11 mouse cellular contexts compared by ENCODE assay signal in the genomic region with DNA sequence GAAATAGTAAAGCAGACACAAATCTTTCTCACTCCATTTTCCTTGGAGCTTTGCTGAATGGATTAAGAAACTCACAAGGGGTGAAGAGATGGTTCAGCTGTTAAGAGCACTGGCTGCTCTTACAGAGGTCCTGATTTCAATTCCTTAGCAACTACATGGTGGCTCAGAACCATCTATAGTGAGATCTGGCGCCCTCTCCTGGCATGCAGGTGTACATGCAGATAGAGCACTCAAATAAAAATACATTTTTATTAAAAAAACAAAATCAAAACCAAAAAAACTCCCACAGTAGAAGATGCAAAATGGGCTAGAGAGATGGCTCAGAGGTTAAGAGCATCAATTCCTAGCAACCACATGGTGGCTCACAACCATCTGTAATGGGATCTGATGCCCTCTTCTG. TPM values are rescaled to one million over a fixed set of nuclear protein-coding genes. Genes with fewer than 3 reads are reported as not detected.
DNase-seq lines count a peak whose midpoint lies in the region; ATAC-seq lines count a peak whose summit lies in the region.
"Had no signal": no experiment of that assay in that cellular context is flagged by ENCODE, and none has a peak within 500 bp of the region (broad histone marks: within the 10 kb centered on the region; RNA-seq: fewer than 3 reads in every experiment).

No protein-coding gene starts in this region.

- no peaks in the 10 kb centered on the region for H3K27me3 ChIP-seq in forebrain, embryonic 14.5 days (replicated peaks; ENCODE audit: control insufficient read depth, insufficient read depth, low read length)
- H3K27me3 ChIP-seq in forebrain, embryonic 10.5 days (ENCODE audit: poor library complexity, severe bottlenecking): no peaks in the 10 kb centered on the region
- H3K27me3 ChIP-seq: heart, embryonic 15.5 days; liver, embryonic 15.5 days had no signal

- no peaks in the 10 kb centered on the region for H3K4me1 ChIP-seq in forebrain, embryonic 14.5 days (ENCODE audit: control insufficient read depth, insufficient read depth, low read length)
- no peaks in the 10 kb centered on the region for H3K4me1 ChIP-seq in forebrain, embryonic 10.5 days
- H3K4me1 ChIP-seq: heart, embryonic 15.5 days; liver, embryonic 15.5 days had no signal

- ATAC-seq in forebrain, embryonic 14.5 days: no peak

- H3K36me3 ChIP-seq in forebrain, embryonic 14.5 days (ENCODE audit: control insufficient read depth, insufficient read depth, low read length): no peaks in the 10 kb centered on the region
- peaks cover 11% of the 10 kb centered on the region for H3K36me3 ChIP-seq in forebrain, embryonic 10.5 days (replicated peaks)
- H3K36me3 ChIP-seq: heart, embryonic 15.5 days; liver, embryonic 15.5 days had no signal

- no peak overlapping the region for H3K27ac ChIP-seq in forebrain, embryonic 14.5 days (ENCODE audit: low read depth, low read length)
- H3K27ac ChIP-seq in forebrain, embryonic 10.5 days: no peak overlapping the region
- H3K27ac ChIP-seq: heart, embryonic 15.5 days; liver, embryonic 15.5 days had no signal

- H3K9ac ChIP-seq in forebrain, embryonic 14.5 days (ENCODE audit: low read length): no peak overlapping the region
- H3K9ac ChIP-seq: heart, embryonic 15.5 days; liver, embryonic 15.5 days had no signal

- WGBS in forebrain, embryonic 14.5 days: 3% methylated on average over 1 of the region's 1 CpGs
- 8% methylated on average over 1 of the region's 1 CpGs for WGBS in forebrain, embryonic 10.5 days

- peak; percentile 4 for DNase-seq in forebrain, embryonic 14.5 days (ENCODE audit: low spot score)
- DNase-seq in forebrain, embryonic 10.5 days (ENCODE audit: extremely low spot score, low spot score): no peak
- DNase-seq in right cerebral cortex, postnatal 14 days: peak; percentile 8
- no peak for DNase-seq in right cerebral cortex, postnatal 10 days (ENCODE audit: low spot score in 2 of 2)
- DNase-seq in embryo, embryonic 11 days: peak; percentile 34
- peak; percentile 4 for DNase-seq in thymus, postnatal 0 days (ENCODE audit: low spot score)
- DNase-seq in adipocyte (ENCODE audit: low spot score): no peak
- DNase-seq in urinary bladder, postnatal 10 days (ENCODE audit: low spot score): no peak

- H3K4me2 ChIP-seq in forebrain, embryonic 14.5 days (ENCODE audit: low read length): no peak overlapping the region
- H3K4me2 ChIP-seq: heart, embryonic 15.5 days; liver, embryonic 15.5 days had no signal

- H3K4me3 ChIP-seq in forebrain, embryonic 14.5 days (ENCODE audit: low read depth, low read length): no peak overlapping the region
- H3K4me3 ChIP-seq in forebrain, embryonic 10.5 days: no peak overlapping the region
- H3K4me3 ChIP-seq: heart, embryonic 15.5 days; liver, embryonic 15.5 days had no signal

- no peaks in the 10 kb centered on the region for H3K9me3 ChIP-seq in forebrain, embryonic 14.5 days (replicated peaks; ENCODE audit: control insufficient read depth, low read length)
- H3K9me3 ChIP-seq in forebrain, embryonic 10.5 days: no peaks in the 10 kb centered on the region
- H3K9me3 ChIP-seq: heart, embryonic 15.5 days; liver, embryonic 15.5 days had no signal

RNA-seq across cellular contexts. Expression of a gene that starts 35.0 kb away (rescaled TPM):
- polyA plus RNA-seq in forebrain, embryonic 14.5 days (2014; fragmentation: Nextera tagmentation; extraction: Ambion mirVana): 6.2 and 8.4 TPM in 2 replicates
- polyA plus RNA-seq in forebrain, embryonic 10.5 days (2016; fragmentation: Nextera tagmentation; extraction: Ambion mirVana): 9.8 and 10.5 TPM in 2 replicates
- 0.95 and 1.0 TPM in 2 replicates for polyA plus RNA-seq in thymus, postnatal 0 days (2015; fragmentation: Nextera tagmentation; extraction: Ambion mirVana)

RNA-seq across cellular contexts. Expression of a gene that starts 56.2 kb away (rescaled TPM):
- 0.50 and 1.1 TPM in 2 replicates for polyA plus RNA-seq in forebrain, embryonic 14.5 days (2014; fragmentation: Nextera tagmentation; extraction: Ambion mirVana)
- polyA plus RNA-seq in forebrain, embryonic 10.5 days (2016; fragmentation: Nextera tagmentation; extraction: Ambion mirVana): 0.24 and 0.49 TPM in 2 replicates
- polyA plus RNA-seq in thymus, postnatal 0 days (2015; fragmentation: Nextera tagmentation; extraction: Ambion mirVana): not detected in 2 replicates
- polyA plus RNA-seq: heart, embryonic 15.5 days; liver, embryonic 15.5 days; small intestine, adult 2 months had no signal

Comparison
In these comparisons a context has a peak if more than half of its experiments do, and no peak if none do; other contexts are left out.
1. DNase-seq: peak in forebrain, embryonic 14.5 days (single experiment), right cerebral cortex, postnatal 14 days (single experiment), embryo, embryonic 11 days (single experiment) and thymus, postnatal 0 days (single experiment); none in forebrain, embryonic 10.5 days (single experiment), right cerebral cortex, postnatal 10 days (0 of 2), adipocyte (single experiment) and urinary bladder, postnatal 10 days (single experiment).